Mouse (Mus musculus) limb, embryonic 12.5 days (tissue): Measurements from ENCODE around the gene Csnk1e. TPM values are rescaled to one million over a fixed set of nuclear protein-coding genes. Genes with fewer than 3 reads are reported as not detected.
A peak's percentile ranks its signal among the peaks of the same experiment; 100 is the strongest.

Experiments used
- ATAC-seq: fragments of 200-750 bp; cut with Nextera tagmentation; 2 replicates; pipeline ENCODE4 v1.8.0; 2017; ENCODE audit warnings: low read depth, moderate TSS enrichment; ENCODE audit not compliant: insufficient number of reproducible peaks, insufficient read depth, low FRiP score, low TSS enrichment
- H3K27ac ChIP-seq: fragments of 300-500 bp; sonication (generic); 2 replicates; pipeline ENCODE4 v1.5.1; 2016; ENCODE audit warnings: mild to moderate bottlenecking, moderate library complexity
- H3K27me3 ChIP-seq: fragments of 300-500 bp; sonication (generic); 2 replicates; pipeline ENCODE4 v1.6.1; 2016; ENCODE audit warnings: mild to moderate bottlenecking, moderate library complexity
- H3K36me3 ChIP-seq: fragments of 300-500 bp; sonication (generic); 2 replicates; pipeline ENCODE4 v1.6.1; 2016; ENCODE audit warnings: mild to moderate bottlenecking, moderate library complexity
- H3K4me1 ChIP-seq: fragments of 300-500 bp; sonication (generic); replicated peaks from 2 replicates; pipeline ENCODE4 v1.6.1; 2016
- H3K4me2 ChIP-seq: fragments of 300-500 bp; sonication (generic); 2 replicates; pipeline ENCODE4 v1.6.1; 2016; ENCODE audit warnings: mild to moderate bottlenecking, moderate library complexity
- H3K4me3 ChIP-seq: fragments of 300-500 bp; sonication (generic); replicated peaks from 2 replicates; pipeline ENCODE4 v1.5.1; 2016; ENCODE audit warnings: mild to moderate bottlenecking
- H3K9ac ChIP-seq: fragments of 300-500 bp; sonication (generic); replicated peaks from 2 replicates; pipeline ENCODE4 v1.6.1; 2016; ENCODE audit warnings: mild to moderate bottlenecking, moderate library complexity
- H3K9me3 ChIP-seq: fragments of 300-500 bp; sonication (generic); 2 replicates; pipeline ENCODE4 v1.6.1; 2016; ENCODE audit warnings: mild to moderate bottlenecking, moderate library complexity
- WGBS: fragments of 180-500 bp; shearing (Covaris S2); methylation state at CpG from one replicate; pipeline ENCODE4 v1.1.7; 2016; 5-methylcytosine and 5-hydroxymethylcytosine counted together
- microRNA counts: library from miRNA; unstranded; fragments of <30 nt; microRNA quantifications from one replicate; lab custom pipeline; 2017
- microRNA-seq: library from miRNA; unstranded; fragments of <30 nt; microRNA quantifications from one replicate; pipeline ENCODE4, GENCODE M21; 2017
- polyA plus RNA-seq: library from polyadenylated mRNA; unstranded; fragments of >200 nt; fragmentation: Nextera tagmentation; extraction: Ambion mirVana; gene quantifications from 2 replicates; pipeline ENCODE4 v1.2.1, GENCODE M21; 2016

The Csnk1e gene
- polyA plus RNA-seq, 1 experiment from 2014 or later, result 148 TPM

- no peaks in the 10 kb centered on the region for H3K27me3 ChIP-seq
- no peak overlapping the region for H3K4me2 ChIP-seq
- no peaks in the 10 kb centered on the region for H3K4me1 ChIP-seq
- H3K9me3 ChIP-seq, result no peaks in the 10 kb centered on the region
- no peak for ATAC-seq
- WGBS, result 41% methylated on average over 3 of the region's 3 CpGs
- no peak overlapping the region for H3K9ac ChIP-seq
- H3K4me3 ChIP-seq, result no peak overlapping the region
- peaks cover 88% of the 10 kb centered on the region for H3K36me3 ChIP-seq
- H3K27ac ChIP-seq, result no peak overlapping the region; the same call in 1 of the 2 replicates
Measured at GRCm38 (mm10) chr15:79374760-79375159, 80.6 kb downstream of the Csnk1e start.

GRCm38 (mm10) chr15:79370281-79370843, 85.0 kb downstream of the Csnk1e start:
- Histone ChIP-seq H3K36me3 (peaks cover 97% of the 10 kb centered on the region), H3K4me1 (0 out of 2 replicates have a peak, but pooled peaks cover 4% of the 10 kb centered on the region), H3K27ac (no peak overlapping the region), H3K9ac (no peak overlapping the region), H3K4me3 (no peak overlapping the region), H3K4me2 (no peak overlapping the region), H3K27me3 (no peaks in the 10 kb centered on the region), H3K9me3 (no peaks in the 10 kb centered on the region)
- no peak for ATAC-seq
- WGBS, result 86% methylated on average over 7 of the region's 7 CpGs

GRCm38 (mm10) chr15:79369452-79370280, 85.7 kb downstream of the Csnk1e start:
- WGBS, result 78% methylated on average over 15 of the region's 15 CpGs
- H3K4me3 ChIP-seq, result no peak overlapping the region
- no peak overlapping the region for H3K27ac ChIP-seq
- 0 out of 2 replicates have a peak, but pooled peaks cover 4% of the 10 kb centered on the region for H3K4me1 ChIP-seq
- no peak overlapping the region for H3K9ac ChIP-seq
- H3K9me3 ChIP-seq, result no peaks in the 10 kb centered on the region
- ATAC-seq, result no peak
- H3K36me3 ChIP-seq, result peaks cover 98% of the 10 kb centered on the region
- no peaks in the 10 kb centered on the region for H3K27me3 ChIP-seq
- H3K4me2 ChIP-seq, result no peak overlapping the region

- Histone ChIP-seq H3K4me2 (no peak overlapping the region), H3K4me3 (no peak overlapping the region), H3K4me1 (0 out of 2 replicates have a peak, but pooled peaks cover 4% of the 10 kb centered on the region), H3K36me3 (peaks cover 98% of the 10 kb centered on the region), H3K9ac (0 out of 2 replicates have a peak overlapping the region, but pooled peaks have one; percentile 18), H3K9me3 (no peaks in the 10 kb centered on the region), H3K27me3 (no peaks in the 10 kb centered on the region), H3K27ac (no peak overlapping the region)
- WGBS, result 89% methylated on average over 8 of the region's 8 CpGs
- no peak for ATAC-seq
Measured at GRCm38 (mm10) chr15:79368861-79369440, 86.4 kb downstream of the Csnk1e start.

- whole genome bisulfite sequencing, result 71% methylated on average over 14 of the region's 14 CpGs
- Histone ChIP-seq H3K4me1 (0 out of 2 replicates have a peak, but pooled peaks cover 4% of the 10 kb centered on the region), H3K9ac (0 out of 2 replicates have a peak overlapping the region, but pooled peaks have one; percentile 18), H3K9me3 (no peaks in the 10 kb centered on the region), H3K4me3 (no peak overlapping the region), H3K27ac (no peak overlapping the region), H3K36me3 (peaks cover 98% of the 10 kb centered on the region), H3K27me3 (no peaks in the 10 kb centered on the region), H3K4me2 (no peak overlapping the region)
- ATAC-seq, result no peak
Measured at GRCm38 (mm10) chr15:79368313-79368811, 87.0 kb downstream of the Csnk1e start.

MicroRNAs within 50 kb of the gene (microRNA counts, 519-probe panel; counts per million panel counts)
- microRNA mmu-miR-1943 (lab: Ali Mortazavi, UCI), result not detected

Small RNA genes within 50 kb of the gene (microRNA-seq; reads per million reads assigned to microRNA genes)
- gene Gm44302 (not detected), gene Mir1943 (1.4 reads per million)

Other genes with a start within 250 kb of the Csnk1e start
- 53.7 and 55.5 TPM in 2 replicates for gene Pick1, start 226.4 kb downstream of the Csnk1e start, polyA plus RNA-seq
- 0.68 and 0.76 TPM in 2 replicates for gene Gm49486, start 226.2 kb downstream of the Csnk1e start, polyA plus RNA-seq
- gene Slc16a8, start 200.8 kb downstream of the Csnk1e start, polyA plus RNA-seq, result 0.30 and 0.42 TPM in 2 replicates
- 8.6 and 10.0 TPM in 2 replicates for gene Baiap2l2, start 170.0 kb downstream of the Csnk1e start, polyA plus RNA-seq
- 11.0 and 11.9 TPM in 2 replicates for gene Pla2g6, start 127.2 kb downstream of the Csnk1e start, polyA plus RNA-seq
- 1.5 and 2.0 TPM in 2 replicates for gene Maff, start 108.9 kb downstream of the Csnk1e start, polyA plus RNA-seq
- 54.7 and 63.8 TPM in 2 replicates for gene Tmem184b, start 52.0 kb downstream of the Csnk1e start, polyA plus RNA-seq
- not detected in 2 replicates for gene Kcnj4, start 49.7 kb upstream of the Csnk1e start, polyA plus RNA-seq
- gene Kdelr3, start 60.8 kb upstream of the Csnk1e start, polyA plus RNA-seq, result 35.9 and 42.8 TPM in 2 replicates
- gene Ddx17, start 91.2 kb upstream of the Csnk1e start, polyA plus RNA-seq, result 67.4 and 68.6 TPM in 2 replicates
- gene Dmc1, start 149.5 kb upstream of the Csnk1e start, polyA plus RNA-seq, result 2.0 and 2.1 TPM in 2 replicates
- 2.1 and 2.5 TPM in 2 replicates for gene Fam227a, start 203.4 kb upstream of the Csnk1e start, polyA plus RNA-seq
- gene Cby1, start 203.6 kb upstream of the Csnk1e start, polyA plus RNA-seq, result 49.9 and 57.6 TPM in 2 replicates
- 217 and 238 TPM in 2 replicates for gene Tomm22, start 215.3 kb upstream of the Csnk1e start, polyA plus RNA-seq
- 33.0 and 36.1 TPM in 2 replicates for gene Josd1, start 232.4 kb upstream of the Csnk1e start, polyA plus RNA-seq
- gene Gtpbp1, start 235.3 kb upstream of the Csnk1e start, polyA plus RNA-seq, result 42.6 and 47.2 TPM in 2 replicates